Mouse (Mus musculus): ENCODE measurements at regions not wholly inside any gene's neighbourhood (a gene's known extent, or its start where the extent isn't known, plus 50 kb on each side); places are given as distances from the start of the nearest gene placed in this dataset.

DNA sequence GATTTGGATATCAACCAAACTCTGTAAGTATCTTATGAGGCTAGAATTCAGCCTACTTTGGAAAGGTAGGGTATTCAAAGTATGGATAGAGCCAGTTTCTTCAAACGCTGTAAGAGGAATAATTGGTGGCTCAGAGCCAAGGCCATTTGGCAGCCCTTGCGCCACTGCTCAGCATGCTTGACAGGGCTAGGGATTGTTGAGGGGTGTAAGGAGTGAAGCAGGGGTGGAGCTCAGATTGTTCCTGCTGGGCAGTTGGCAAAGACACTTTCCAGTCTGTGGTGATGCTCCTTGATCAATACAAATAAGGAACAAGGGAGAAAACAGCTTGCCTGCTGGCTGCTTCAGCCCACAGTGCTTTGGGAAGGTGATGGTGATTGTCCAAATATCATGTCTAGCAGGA is 181.9 kb downstream of the Kcna5 start:
- DNase-seq: no peak

GRCm38 (mm10) chr6:126350476-126350875 is 183.8 kb upstream of the Ntf3 start:
- no peak for DNase-seq

GRCm38 (mm10) chr6:126349905-126350304 is 183.2 kb upstream of the Ntf3 start:
- DNase-seq: no peak

GRCm38 (mm10) chr6:126345221-126345620 is 178.5 kb upstream of the Ntf3 start:
- no peak for DNase-seq

DNA sequence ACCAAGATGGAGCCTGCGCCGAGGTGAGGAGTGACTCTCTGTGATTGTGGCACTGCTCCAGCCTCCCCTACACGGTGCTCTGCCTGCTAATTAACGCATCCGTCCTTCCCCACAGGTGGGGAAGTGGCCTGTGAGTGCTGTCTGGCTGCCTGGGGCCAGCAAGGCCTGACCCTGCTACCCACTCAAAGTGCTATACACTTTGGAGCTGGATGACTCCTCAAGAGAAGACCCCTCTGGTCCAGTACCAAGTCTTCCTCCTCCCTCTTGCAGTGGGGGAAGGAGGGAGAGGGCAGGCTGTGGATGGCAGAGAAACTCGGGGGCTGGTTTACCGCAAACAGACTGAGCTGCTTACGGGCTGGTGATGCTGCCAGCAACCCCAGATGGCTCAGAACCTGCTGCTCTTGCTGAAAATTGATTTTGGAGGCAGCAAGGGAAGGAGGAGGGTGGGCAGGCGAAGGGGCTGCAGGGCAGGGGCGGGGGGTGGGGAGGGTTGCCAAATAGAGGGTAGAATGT is 173.4 kb upstream of the Ntf3 start:
- DNase-seq: peak; percentile 46

- DNase-seq: no peak
These were observed 171.0 kb upstream of the Ntf3 start for GRCm38 (mm10) chr6:126337711-126338110.

GRCm38 (mm10) chr6:126334258-126334657 is 167.5 kb upstream of the Ntf3 start:
- DNase-seq: peak; percentile 51

GRCm38 (mm10) chr6:126327187-126327586 is 160.5 kb upstream of the Ntf3 start:
- no peak for DNase-seq

- DNase-seq: no peak
These were observed 151.8 kb upstream of the Ntf3 start for GRCm38 (mm10) chr6:126318523-126318922.

DNA sequence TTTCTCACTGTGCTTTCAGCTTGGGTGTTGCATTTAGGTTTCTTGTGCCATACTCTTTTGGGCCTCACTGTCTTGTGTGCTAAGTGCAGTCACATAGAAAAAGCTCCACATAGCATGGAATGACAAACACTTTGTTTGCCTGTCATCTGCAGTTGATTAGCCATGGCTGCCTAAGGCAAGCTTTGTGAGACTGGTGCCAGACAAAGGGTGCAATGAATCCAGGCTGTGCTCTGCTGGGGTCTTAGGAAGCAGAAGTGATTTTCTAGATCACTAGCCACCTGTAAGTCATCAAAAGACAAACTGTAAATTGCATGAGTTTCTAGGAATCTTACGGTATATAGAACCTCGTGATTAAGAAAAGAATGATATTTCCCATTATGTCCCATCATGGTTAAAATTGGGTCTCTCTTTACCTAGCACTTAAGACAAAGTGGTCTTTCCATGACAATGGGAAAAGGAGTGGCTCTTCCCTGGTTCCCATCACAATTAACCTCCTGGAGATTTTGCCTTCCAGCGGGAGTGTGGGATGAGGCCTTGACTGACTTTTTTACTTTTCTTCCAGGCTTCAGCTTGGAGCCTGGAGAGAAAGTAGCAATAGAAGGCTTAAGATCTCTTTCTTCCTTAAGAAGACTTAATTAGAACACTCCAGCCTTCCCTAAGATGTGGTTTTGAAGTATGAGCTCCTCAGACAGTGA is 144.2 kb upstream of the Ntf3 start:
- DNase-seq: no peak

GRCm38 (mm10) chr6:126303086-126303485 is 136.4 kb upstream of the Ntf3 start:
- DNase-seq: peak; percentile 22

- no peak for DNase-seq
These were observed 124.9 kb upstream of the Ntf3 start for GRCm38 (mm10) chr6:126291581-126291980.

DNA sequence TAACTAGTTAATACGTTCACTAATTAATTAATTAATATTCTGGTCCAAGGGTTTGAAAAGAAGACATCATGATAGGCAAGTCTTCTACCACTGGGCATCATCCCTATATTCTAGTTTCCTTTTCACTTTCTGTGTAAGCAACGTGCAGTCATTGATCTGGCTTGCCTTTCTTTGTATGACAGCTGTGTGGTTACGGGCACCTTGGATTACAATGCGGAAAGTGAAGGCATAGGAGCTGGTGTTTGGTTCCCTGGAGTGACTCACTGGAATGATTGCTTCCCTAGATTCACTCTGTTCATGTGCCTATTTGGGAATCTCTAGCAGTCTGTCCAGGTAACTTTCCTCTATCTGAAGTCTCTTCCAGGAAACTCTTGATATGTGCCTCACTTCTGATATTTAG is 120.5 kb upstream of the Ntf3 start:
- no peak for DNase-seq

GRCm38 (mm10) chr6:126286201-126286600 is 119.5 kb upstream of the Ntf3 start:
- no peak for DNase-seq

- DNase-seq: no peak
These were observed 117.7 kb upstream of the Ntf3 start for GRCm38 (mm10) chr6:126284409-126284808.

DNA sequence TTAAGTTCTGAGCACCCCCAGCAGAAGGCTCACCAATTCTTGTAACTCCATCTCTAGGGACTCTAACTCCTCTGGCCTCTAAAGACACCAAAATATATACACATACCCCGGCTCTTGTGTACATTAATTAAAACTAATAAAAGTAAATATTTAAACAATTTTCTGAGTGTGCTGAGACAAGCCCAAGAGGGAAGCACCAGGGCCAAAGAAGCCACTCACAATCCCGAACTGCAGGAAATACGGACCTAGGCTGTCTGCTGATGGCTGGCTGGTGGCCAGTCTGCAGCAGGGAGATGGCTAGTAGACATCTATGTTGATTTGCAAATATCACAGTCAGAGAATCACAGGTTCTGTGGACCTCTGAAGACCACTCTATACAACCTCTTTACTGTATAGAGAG is 113.6 kb upstream of the Ntf3 start:
- no peak for DNase-seq

DNA sequence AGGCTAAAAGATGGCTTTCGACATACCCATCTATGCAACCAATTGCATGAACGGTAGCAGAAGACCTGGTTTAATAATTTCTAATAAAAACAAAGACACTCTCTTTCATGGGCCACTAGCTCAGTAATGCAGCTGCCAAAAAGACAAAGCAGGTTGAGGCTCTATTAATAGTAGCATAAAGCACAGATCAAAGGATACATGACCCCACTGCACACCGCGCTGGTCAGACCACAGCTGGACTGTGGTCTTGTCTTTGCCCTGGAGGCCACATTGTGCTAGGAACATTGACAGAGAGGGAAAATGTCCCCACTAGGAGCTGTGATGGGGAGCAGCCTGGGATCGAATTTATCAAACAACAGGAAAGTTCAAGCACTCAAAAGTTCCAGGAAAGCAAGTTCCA is 79.3 kb upstream of the Ntf3 start:
- DNase-seq: no peak

- DNase-seq: no peak
These were observed 78.7 kb upstream of the Ntf3 start for GRCm38 (mm10) chr6:126245431-126245830.

- no peak for DNase-seq
These were observed 75.6 kb upstream of the Ntf3 start for GRCm38 (mm10) chr6:126242299-126242698.

DNA sequence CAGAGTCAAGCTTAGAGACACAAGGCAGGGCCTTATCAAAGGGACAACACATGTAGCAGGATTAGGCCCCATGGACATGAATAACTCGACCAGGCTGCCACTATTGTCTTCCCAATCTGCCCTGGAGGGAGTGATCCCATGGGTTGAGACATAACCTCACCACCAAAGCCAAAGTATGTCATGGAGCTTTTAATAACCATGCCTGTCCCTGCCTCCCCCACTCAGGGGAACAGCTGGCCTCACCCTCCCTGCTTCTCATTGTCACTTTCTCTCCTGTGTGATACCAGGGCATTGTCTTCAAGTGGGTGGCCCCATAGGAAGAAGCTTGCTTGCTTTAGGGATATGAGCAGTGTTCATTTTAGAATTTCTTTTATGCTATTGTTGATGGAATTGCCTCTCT is 73.5 kb upstream of the Ntf3 start:
- DNase-seq: no peak

All from right cerebral cortex, postnatal 25 days (tissue).